Mouse (Mus musculus) G1E (cell line): Measurements from ENCODE around the gene Hdac4. TPM values are rescaled to one million over a fixed set of nuclear protein-coding genes. Genes with fewer than 3 reads are reported as not detected.

Experiments
- ATAC-seq: 2 replicates; pipeline ENCODE4 v1.8.0; 2016; ENCODE audit warnings: mild to moderate bottlenecking; ENCODE audit not compliant: insufficient number of reproducible peaks, poor library complexity, low FRiP score, severe bottlenecking; ENCODE audit errors: extremely low read depth
- DNase-seq: peaks from one replicate; pipeline ENCODE4 v3.0.0; 2012; ENCODE audit warnings: low spot score
- H3K27me3 ChIP-seq: 2 replicates; pipeline ENCODE4 v1.6.1; 2012; ENCODE audit warnings: mild to moderate bottlenecking, low read length, inconsistent platforms; ENCODE audit not compliant: insufficient read depth
- H3K36me3 ChIP-seq: replicated peaks from 2 replicates; pipeline ENCODE3; 2012; ENCODE audit warnings: mild to moderate bottlenecking, inconsistent platforms
- H3K4me1 ChIP-seq: 2 replicates; pipeline ENCODE4 v1.6.1; 2012; ENCODE audit warnings: low read depth, low read length, inconsistent platforms, mixed read lengths; ENCODE audit not compliant: insufficient read depth
- H3K4me3 ChIP-seq: 2 replicates; pipeline ENCODE4 v1.5.1; 2012; ENCODE audit warnings: low read depth, mild to moderate bottlenecking, inconsistent platforms, low read length, moderate library complexity, mixed read lengths
- H3K9me3 ChIP-seq: replicated peaks from 2 replicates; pipeline ENCODE4 v1.6.1; 2012; ENCODE audit warnings: inconsistent platforms
- CTCF ChIP-seq: IDR thresholded peaks from 2 replicates; pipeline ENCODE4 v1.5.1; 2012; ENCODE audit warnings: low read depth, low read length, inconsistent platforms, mixed read lengths
- GATA1 ChIP-seq: IDR thresholded peaks from 2 replicates; pipeline ENCODE4 v1.6.1; 2012; ENCODE audit warnings: borderline replicate concordance, low read length, inconsistent platforms, mixed read lengths
- GATA2 ChIP-seq: IDR thresholded peaks from 2 replicates; pipeline ENCODE4 v1.6.1; 2012; ENCODE audit warnings: low read depth, low read length, inconsistent platforms, borderline replicate concordance
- POLR2AphosphoS5 ChIP-seq: IDR thresholded peaks from 2 replicates; pipeline ENCODE4 v1.6.1; 2012; ENCODE audit warnings: low read depth, low read length, inconsistent platforms; ENCODE audit not compliant: insufficient replicate concordance
- TAL1 ChIP-seq: conservative IDR thresholded peaks from 2 replicates; pipeline ENCODE4 v1.6.1; 2012; ENCODE audit warnings: low read depth, low read length, inconsistent platforms, mixed read lengths
- polyA plus RNA-seq: library from polyadenylated mRNA; stranded (reverse); fragments of >175 nt; gene quantifications from 2 replicates; pipeline ENCODE4 v1.2.3, GENCODE M21; 2012
- total RNA-seq, 2 experiments: library from RNA; stranded (forward) in 1 of 2; stranded (reverse) in 1 of 2; fragments of 200-1000 nt in 1 of 2; fragments of >200 nt in 1 of 2; fragmentation: Nextera tagmentation in 1 of 2; gene quantifications; 2 replicates each; pipeline ENCODE4 v1.2.3; 2014 to 2017

Gene Hdac4
- total and polyA plus RNA-seq, 3 experiments, result 15.0 to 27.2 (median 19.7) TPM

GRCm38 (mm10) chr1:92113243-92114009, 82.1 kb downstream of the Hdac4 start:
- Histone ChIP-seq H3K27me3 (no peaks in the 10 kb centered on the region), H3K9me3 (no peaks in the 10 kb centered on the region), H3K4me1 (peaks cover 20% of the 10 kb centered on the region), H3K36me3 (peaks cover 77% of the 10 kb centered on the region), H3K4me3 (no peak overlapping the region)
- no peak for ATAC-seq
- no peak for DNase-seq
- TF ChIP-seq CTCF, result no peak
- no peak for TF ChIP-seq TAL1
- TF ChIP-seq GATA1, result no peak
- no peak for TF ChIP-seq GATA2
- no peak for TF ChIP-seq POLR2AphosphoS5

GRCm38 (mm10) chr1:92112591-92112990, 82.9 kb downstream of the Hdac4 start:
- H3K27me3 ChIP-seq, result no peaks in the 10 kb centered on the region
- DNase-seq (no peak), ATAC-seq (no peak)
- H3K9me3 ChIP-seq, result no peaks in the 10 kb centered on the region
- peaks cover 78% of the 10 kb centered on the region for H3K36me3 ChIP-seq
- no peak for TF ChIP-seq GATA2
- no peak for TF ChIP-seq CTCF
- TF ChIP-seq POLR2AphosphoS5, result no peak
- TF ChIP-seq TAL1, result no peak
- TF ChIP-seq GATA1, result no peak
- no peak overlapping the region for H3K4me3 ChIP-seq
- peaks cover 20% of the 10 kb centered on the region for H3K4me1 ChIP-seq

DNA sequence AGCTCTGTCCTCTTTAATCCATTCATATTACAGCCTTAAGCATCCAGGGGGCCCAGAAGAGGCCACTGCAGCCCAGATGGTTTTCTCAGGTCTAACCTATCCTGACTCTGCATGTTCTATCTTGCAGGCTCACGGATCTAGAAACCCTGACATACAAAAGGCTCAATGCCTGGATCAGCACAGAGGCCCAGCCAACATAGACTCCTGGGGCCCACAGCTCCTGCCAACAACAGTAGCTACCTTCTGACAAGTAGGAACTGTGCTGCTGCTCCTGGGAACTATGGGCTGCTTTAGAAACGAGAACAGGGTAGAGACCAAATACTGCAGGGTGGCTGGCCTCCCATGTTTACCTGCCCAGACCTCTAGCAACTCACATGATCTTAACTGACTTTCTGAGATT, 83.9 kb downstream of the Hdac4 start:
- TF ChIP-seq GATA2 (no peak), TAL1 (no peak), POLR2AphosphoS5 (no peak), CTCF (no peak), GATA1 (no peak)
- H3K9me3 ChIP-seq, result no peaks in the 10 kb centered on the region
- no peaks in the 10 kb centered on the region for H3K27me3 ChIP-seq
- DNase-seq (no peak), ATAC-seq (no peak)
- H3K4me1 ChIP-seq, result peaks cover 18% of the 10 kb centered on the region
- peaks cover 85% of the 10 kb centered on the region for H3K36me3 ChIP-seq
- H3K4me3 ChIP-seq, result no peak overlapping the region

GRCm38 (mm10) chr1:92111026-92111425, 84.5 kb downstream of the Hdac4 start:
- Histone ChIP-seq H3K4me3 (no peak overlapping the region), H3K27me3 (no peaks in the 10 kb centered on the region), H3K36me3 (peaks cover 85% of the 10 kb centered on the region), H3K4me1 (peaks cover 20% of the 10 kb centered on the region), H3K9me3 (no peaks in the 10 kb centered on the region)
- no peak for ATAC-seq
- TF ChIP-seq CTCF (no peak), POLR2AphosphoS5 (no peak), GATA2 (no peak), TAL1 (no peak)
- DNase-seq, result no peak

- TF ChIP-seq CTCF (no peak), POLR2AphosphoS5 (no peak), GATA2 (no peak), GATA1 (no peak), TAL1 (no peak)
- no peaks in the 10 kb centered on the region for H3K9me3 ChIP-seq
- peaks cover 87% of the 10 kb centered on the region for H3K36me3 ChIP-seq
- no peak for ATAC-seq
- no peak for DNase-seq
- no peak overlapping the region for H3K4me3 ChIP-seq
- peaks cover 23% of the 10 kb centered on the region for H3K4me1 ChIP-seq
- H3K27me3 ChIP-seq, result no peaks in the 10 kb centered on the region
Observed at GRCm38 (mm10) chr1:92109221-92109620, 86.3 kb downstream of the Hdac4 start.

DNA sequence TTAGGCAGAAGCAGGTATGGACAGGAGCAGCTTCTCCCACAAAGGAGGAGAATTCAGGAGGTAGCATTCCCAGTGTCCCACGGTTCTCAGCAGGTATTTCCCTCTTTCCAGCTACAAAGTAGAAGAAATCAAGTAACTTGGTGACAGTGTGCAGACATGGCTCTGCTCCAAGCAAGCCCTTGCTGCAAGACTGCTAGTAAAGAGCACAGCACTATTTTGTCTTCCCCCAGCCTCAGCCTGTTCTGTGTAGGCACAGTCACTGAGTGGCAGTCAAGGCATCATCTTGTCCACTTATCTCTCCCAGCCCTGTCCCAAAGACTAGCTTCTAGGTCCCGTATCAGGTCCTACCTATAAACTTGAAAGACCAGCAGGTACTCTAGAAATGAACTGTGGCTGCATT, 86.9 kb downstream of the Hdac4 start:
- no peaks in the 10 kb centered on the region for H3K27me3 ChIP-seq
- ATAC-seq (no peak), DNase-seq (no peak)
- no peaks in the 10 kb centered on the region for H3K9me3 ChIP-seq
- TF ChIP-seq POLR2AphosphoS5 (no peak), TAL1 (no peak), GATA1 (no peak), GATA2 (no peak), CTCF (no peak)
- no peak overlapping the region for H3K4me3 ChIP-seq
- peaks cover 21% of the 10 kb centered on the region for H3K4me1 ChIP-seq
- peaks cover 86% of the 10 kb centered on the region for H3K36me3 ChIP-seq
